Mouse (Mus musculus) olfactory bulb, adult 2 months (tissue): Measurements from ENCODE around the gene Gm21860.
"Not testable (repeated sequence)": the region's sequence is repeated elsewhere in the genome, so short reads cannot be mapped to it uniquely, and the experiment has no call there.

Experiments
- CTCF ChIP-seq: fragments of 200-500 bp; IDR thresholded peaks from 2 replicates; pipeline ENCODE4 v1.5.1; 2012; ENCODE audit warnings: low read depth, mild to moderate bottlenecking, low read length, moderate library complexity; ENCODE audit not compliant: insufficient read depth
- POLR2A ChIP-seq: fragments of 200-500 bp; IDR thresholded peaks from 2 replicates; pipeline ENCODE4 v1.6.1; 2012; ENCODE audit warnings: mild to moderate bottlenecking, low read depth, low read length, moderate library complexity; ENCODE audit not compliant: insufficient read depth

DNA sequence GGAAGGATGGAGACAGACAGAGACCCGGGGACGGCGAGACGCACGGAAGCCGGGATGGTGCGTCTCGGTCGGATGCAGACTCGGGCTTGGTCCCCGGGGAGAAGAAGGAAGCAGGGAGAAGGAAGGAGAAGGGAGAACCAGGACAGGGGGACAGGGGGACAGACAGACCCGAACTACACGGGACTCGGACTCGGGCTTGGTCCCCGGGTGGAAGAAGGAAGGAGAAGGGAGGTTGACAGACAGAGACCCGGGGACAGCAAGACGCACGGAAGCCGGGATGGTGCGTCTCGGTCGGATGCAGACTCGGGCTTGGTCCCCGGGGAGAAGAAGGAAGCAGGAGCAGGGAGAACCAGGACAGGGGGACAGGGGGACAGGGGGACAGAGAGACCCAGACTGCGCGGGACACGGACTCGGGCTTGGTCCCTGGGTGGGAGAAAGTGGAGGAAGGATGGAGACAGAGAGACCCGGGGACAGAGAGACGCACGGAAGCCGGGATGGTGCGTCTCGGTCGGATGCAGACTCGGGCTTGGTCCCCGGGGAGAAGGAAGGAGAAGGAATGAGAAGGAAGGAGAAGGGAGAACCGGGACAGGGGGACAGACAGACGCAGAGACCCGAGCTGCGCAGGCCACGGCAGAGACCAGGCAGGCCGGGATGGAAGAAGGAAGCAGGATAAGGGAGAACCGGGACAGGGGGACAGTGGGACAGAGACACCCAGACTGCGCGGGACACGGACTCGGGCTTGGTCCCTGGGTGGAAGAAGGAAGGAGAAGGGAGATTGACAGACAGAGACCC lies 12.2 kb downstream of the Gm21860 start:
- TF ChIP-seq CTCF, POLR2A: not testable (repeated sequence)
